Mouse (Mus musculus) left cerebral cortex, adult 9 months (tissue): ENCODE results near the gene Zfp169.
"Not testable (repeated sequence)": the region's sequence is repeated elsewhere in the genome, so short reads cannot be mapped to it uniquely, and the experiment has no call there.

Experiments used
- DNase-seq, 2 experiments: peaks; one replicate each; pipeline ENCODE4 v3.0.0; 2022; ENCODE audit warnings: low spot score in 2 of 2

Zfp169 gene

GRCm38 (mm10) chr13:48519122-48519521 lies 5.9 kb upstream of the Zfp169 start:
- DNase-seq = not testable (repeated sequence)

- DNase-seq = no peak
These were observed 2.6 kb upstream of the Zfp169 start for GRCm38 (mm10) chr13:48515861-48516260.

- no peak for DNase-seq
These were observed 4.6 kb downstream of the Zfp169 start for GRCm38 (mm10) chr13:48508661-48509060.

DNA sequence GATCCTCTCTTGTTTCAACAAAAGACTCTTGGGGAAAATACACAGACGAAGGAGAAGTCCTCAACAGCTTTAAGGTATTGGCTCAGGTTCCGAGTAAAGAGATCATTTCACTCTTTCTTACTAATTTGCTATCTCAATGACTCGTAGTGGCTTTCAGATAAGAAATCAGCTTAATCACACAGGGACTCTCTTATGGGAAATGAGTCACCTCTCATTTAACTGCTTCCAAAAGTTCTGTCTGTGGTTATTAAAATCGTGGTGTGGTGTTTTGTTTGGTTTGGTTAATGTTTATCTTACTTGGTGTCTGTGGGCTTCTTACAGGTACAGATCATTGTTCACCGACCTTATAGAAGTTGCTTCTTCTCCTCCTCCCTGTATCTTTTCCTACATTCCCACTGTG lies 10.8 kb downstream of the Zfp169 start:
- no peak for DNase-seq

DNA sequence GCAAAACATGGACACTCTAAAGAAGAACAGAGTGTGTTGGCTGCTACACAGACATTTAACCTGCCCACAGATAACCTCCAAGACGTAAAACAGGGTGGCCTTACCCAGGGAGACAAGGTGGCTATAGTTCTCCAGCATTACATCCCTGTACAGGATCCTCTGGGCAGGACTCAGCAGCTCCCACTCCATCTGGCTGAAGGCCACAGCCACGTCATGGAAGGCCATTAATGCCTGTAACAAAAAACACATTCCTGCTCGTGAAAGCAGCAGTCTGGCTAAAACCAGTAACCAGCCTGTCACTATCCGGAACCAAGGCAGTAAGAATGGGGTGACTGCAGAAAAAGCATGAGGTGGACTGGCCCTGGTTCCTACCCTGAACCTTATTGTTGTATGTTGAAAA lies 14.6 kb downstream of the Zfp169 start:
- no peak for DNase-seq

DNA sequence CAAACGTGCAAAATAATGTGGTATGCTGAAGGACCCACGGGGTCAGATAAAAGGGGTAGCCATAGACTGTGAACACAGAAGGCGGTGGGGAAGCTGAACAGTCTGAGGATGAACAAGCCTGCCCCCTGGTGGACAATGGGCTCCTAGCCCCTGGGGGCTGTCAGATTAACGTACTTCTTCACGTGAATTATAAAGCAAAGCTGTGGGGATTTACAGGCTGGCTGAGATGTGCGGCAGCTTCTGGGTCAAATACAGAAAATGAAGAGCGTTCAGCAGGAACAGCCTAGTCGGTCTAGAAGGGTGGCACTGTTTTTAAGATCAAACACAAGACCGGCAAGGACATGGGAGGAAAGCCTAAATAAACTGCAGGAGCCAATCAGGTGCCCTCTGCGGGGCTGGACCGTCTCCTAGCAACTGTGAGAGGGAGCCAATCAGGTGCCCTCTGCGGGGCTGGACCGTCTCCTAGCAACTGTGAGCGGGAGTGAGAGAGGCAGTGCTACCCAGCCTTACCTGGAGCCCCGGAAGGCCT lies 15.5 kb downstream of the Zfp169 start:
- peak; percentile 61 to 84 for DNase-seq

DNA sequence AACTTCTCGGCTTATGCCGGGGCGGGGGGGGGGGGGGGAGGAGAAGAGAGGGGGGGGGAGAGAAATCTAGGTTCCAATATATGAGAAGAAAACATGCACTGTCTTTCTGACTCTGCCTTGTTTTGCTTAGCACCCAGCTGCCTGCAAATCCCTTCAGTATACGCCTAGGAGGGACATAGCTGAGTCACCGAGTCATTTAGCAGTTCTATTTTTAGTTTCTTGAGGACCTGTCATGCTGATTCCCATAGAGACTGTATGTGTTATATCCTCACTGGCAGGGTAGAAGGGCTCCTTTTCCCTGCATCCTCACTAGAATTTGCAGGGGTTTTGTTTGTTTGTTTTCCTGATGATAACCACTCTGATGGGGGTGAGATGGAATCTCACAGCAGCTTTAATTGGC lies 20.1 kb downstream of the Zfp169 start:
- DNase-seq = peak in 1 of 2 experiments; percentile 56

GRCm38 (mm10) chr13:48490396-48491182 lies 22.7 kb downstream of the Zfp169 start:
- no peak for DNase-seq

GRCm38 (mm10) chr13:48483606-48484005 lies 29.6 kb downstream of the Zfp169 start:
- DNase-seq = no peak

- DNase-seq = no peak
These were observed 44.5 kb downstream of the Zfp169 start for GRCm38 (mm10) chr13:48468656-48469180.

GRCm38 (mm10) chr13:48466186-48466585 lies 47.1 kb downstream of the Zfp169 start:
- DNase-seq = no peak

- peak in 1 of 2 experiments; percentile 85 for DNase-seq
These were observed 49.1 kb downstream of the Zfp169 start for GRCm38 (mm10) chr13:48464170-48464569.

DNA sequence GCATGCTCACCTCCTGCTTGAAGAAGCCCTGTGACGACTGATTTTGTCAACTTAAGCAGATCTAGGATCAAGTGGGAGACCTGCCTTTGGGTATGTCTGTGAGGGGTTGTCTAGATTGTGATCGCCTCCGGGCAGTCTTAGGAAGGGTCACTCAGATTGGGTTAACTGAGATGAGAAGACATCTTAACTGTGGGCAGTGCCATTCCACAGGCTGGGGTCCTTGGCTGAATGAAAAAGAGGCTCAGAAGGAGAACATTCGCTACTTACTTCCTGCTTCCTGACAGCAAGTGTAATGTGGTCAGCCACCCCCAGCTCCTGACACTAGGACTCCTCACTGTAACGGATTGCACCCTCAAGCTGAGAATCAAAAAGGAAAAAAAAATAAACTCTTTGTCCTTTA lies 54.0 kb downstream of the Zfp169 start:
- DNase-seq = no peak

DNA sequence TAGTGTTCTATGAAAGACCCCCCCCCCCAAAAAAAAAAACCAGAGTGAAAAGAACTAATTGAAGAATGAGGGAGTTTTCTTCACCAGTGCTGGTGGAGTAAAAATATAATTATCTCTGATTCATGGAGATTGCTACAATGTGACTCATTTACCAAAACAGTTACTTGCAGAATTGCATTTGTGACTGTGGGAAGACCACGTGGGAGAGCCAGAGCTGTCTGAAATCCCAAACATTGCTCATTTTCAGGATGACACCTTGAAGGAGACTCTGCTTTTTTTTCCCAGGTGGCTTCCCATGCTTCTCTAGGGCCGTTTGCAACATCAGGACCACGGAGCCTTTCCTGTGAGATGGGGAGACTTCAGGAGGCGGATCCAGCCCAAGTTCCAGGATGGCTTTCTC lies 65.1 kb downstream of the Zfp169 start:
- DNase-seq = peak in 1 of 2 experiments; percentile 30

DNA sequence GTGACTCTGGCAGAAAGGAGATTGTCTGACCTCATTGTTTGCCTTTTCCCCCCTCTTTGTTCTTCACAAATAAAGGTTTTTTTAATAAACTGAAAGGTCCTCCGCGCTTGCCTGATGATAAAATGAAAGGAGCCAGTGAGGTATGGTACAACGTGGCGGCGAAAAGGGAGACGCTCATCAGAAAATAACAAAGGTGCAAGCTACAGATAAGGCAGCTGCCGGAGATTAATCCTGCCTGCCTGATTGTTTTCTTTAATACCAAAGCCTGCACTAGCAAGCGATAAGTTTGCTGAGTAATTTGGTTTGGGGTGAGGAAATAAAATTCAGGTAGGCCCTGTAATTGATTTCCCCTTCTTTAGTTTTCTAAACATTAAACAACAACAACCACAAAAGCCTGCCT lies 69.3 kb downstream of the Zfp169 start:
- DNase-seq = no peak

GRCm38 (mm10) chr13:48438321-48438720 lies 74.9 kb downstream of the Zfp169 start:
- no peak for DNase-seq
